Mouse (Mus musculus): ENCODE measurements around the gene Bpifb1. TPM values are rescaled to one million over a fixed set of nuclear protein-coding genes. Genes with fewer than 3 reads are reported as not detected.
"Not testable (repeated sequence)": the region's sequence is repeated elsewhere in the genome, so short reads cannot be mapped to it uniquely, and the experiment has no call there.

Gene Bpifb1
- polyA plus RNA-seq, 1 experiment: not detected

DNA sequence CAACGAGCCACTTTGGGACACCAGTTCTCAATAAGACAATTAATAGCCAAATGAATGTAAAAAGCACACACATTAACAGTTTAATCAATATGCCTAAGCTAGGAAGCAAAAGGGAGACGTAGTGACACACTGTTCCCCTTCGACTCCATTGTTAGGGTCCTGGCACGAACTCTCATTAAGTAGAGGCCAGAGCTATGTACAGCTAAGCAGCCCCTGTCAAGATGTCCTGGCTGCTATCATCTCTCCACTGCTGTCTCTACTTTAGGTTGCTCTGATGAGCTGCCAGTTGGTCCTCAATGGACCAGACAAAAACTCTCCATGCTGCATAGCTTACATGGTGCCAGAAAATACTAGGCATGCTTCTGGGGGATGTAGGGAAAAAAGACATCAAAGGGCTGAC, 65.2 kb downstream of the Bpifb1 start:
- no peaks in the 10 kb centered on the region for H3K79me3 ChIP-seq (ENCODE audit: low read depth)
- no peaks in the 10 kb centered on the region for H3K36me3 ChIP-seq (ENCODE audit: control insufficient read depth, insufficient read depth)
- H3ac ChIP-seq (ENCODE audit: control insufficient read depth, insufficient read length, low read depth): no peak overlapping the region
- no peak overlapping the region for H3K4me3 ChIP-seq (ENCODE audit: insufficient read depth, poor library complexity, severe bottlenecking)
- no peak for TF ChIP-seq MAX (IDR thresholded peaks at IDR 0.05)
- TF ChIP-seq CTCF (IDR thresholded peaks at IDR 0.05; ENCODE audit: control insufficient read depth, insufficient read depth, insufficient read length): no peak
- TF ChIP-seq MYOD1 (IDR thresholded peaks at IDR 0.05; ENCODE audit: control insufficient read depth, insufficient read length, low read depth): no peak
- TF ChIP-seq USF1 (IDR thresholded peaks at IDR 0.05; ENCODE audit: low read depth): no peak
- TF ChIP-seq CEBPB (IDR thresholded peaks at IDR 0.05; ENCODE audit: low read depth): no peak
- no peak for TF ChIP-seq FOSL1 (IDR thresholded peaks at IDR 0.05; ENCODE audit: insufficient read depth, low read length, poor library complexity, severe bottlenecking)
- TF ChIP-seq MYOG (IDR thresholded peaks at IDR 0.05; ENCODE audit: control insufficient read depth, extremely low read depth, insufficient read length): no peak
- H3K27me3 ChIP-seq (ENCODE audit: control insufficient read depth, insufficient read depth, insufficient read length): no peaks in the 10 kb centered on the region
- H3K79me2 ChIP-seq (ENCODE audit: control insufficient read depth, insufficient read depth): no peaks in the 10 kb centered on the region

- not testable (repeated sequence) for H3K79me2 ChIP-seq (ENCODE audit: control insufficient read depth, insufficient read depth); H3K27me3 ChIP-seq (ENCODE audit: control insufficient read depth, insufficient read depth, insufficient read length); H3K36me3 ChIP-seq (ENCODE audit: control insufficient read depth, insufficient read depth); H3K79me3 ChIP-seq (ENCODE audit: low read depth); H3K4me3 ChIP-seq (ENCODE audit: insufficient read depth, poor library complexity, severe bottlenecking); H3ac ChIP-seq (ENCODE audit: control insufficient read depth, insufficient read length, low read depth)
These were observed 66.9 kb downstream of the Bpifb1 start, which contains the start of gene Bpifb9a for GRCm38 (mm10) chr2:154257554-154257953. Gene Bpifb9a, plus strand, starts transcription at chr2:154257854.

DNA sequence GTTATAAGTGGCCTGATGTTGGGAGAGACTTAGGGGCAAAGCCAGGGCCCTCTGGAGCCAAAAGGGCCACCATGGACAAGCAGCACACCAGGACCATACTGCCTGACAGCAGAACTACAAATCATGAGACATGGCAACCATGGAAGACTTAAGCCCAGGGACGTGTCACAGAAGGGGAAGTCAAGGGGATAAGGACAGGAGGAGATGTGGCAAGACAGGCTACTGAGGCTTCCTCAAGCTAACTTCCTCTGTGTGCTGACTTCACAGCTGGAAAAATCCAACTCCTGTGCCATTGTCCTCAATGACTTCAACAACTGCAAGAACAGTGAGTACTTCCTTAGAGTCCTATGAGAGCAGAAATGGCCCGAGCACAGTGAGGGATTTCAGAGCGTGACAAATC, 73.8 kb downstream of the Bpifb1 start:
- H3K4me3 ChIP-seq (ENCODE audit: insufficient read depth, poor library complexity, severe bottlenecking); H3K79me2 ChIP-seq (ENCODE audit: control insufficient read depth, insufficient read depth); H3ac ChIP-seq (ENCODE audit: control insufficient read depth, insufficient read length, low read depth); H3K79me3 ChIP-seq (ENCODE audit: low read depth); H3K27me3 ChIP-seq (ENCODE audit: control insufficient read depth, insufficient read depth, insufficient read length); H3K36me3 ChIP-seq (ENCODE audit: control insufficient read depth, insufficient read depth): not testable (repeated sequence)

Other genes starting within 250 kb of the Bpifb1 start
- gene Bpifa6, start 215.9 kb upstream of the Bpifb1 start, polyA plus RNA-seq (2012; fragmentation: generic; extraction: Trizol): not detected
- gene Bpifa2, start 182.6 kb upstream of the Bpifb1 start, polyA plus RNA-seq (2012; fragmentation: generic; extraction: Trizol): not detected
- gene Bpifa3, start 60.5 kb upstream of the Bpifb1 start, polyA plus RNA-seq (2012; fragmentation: generic; extraction: Trizol): not detected
- not detected for gene Bpifa1, start 47.9 kb upstream of the Bpifb1 start, polyA plus RNA-seq (2012; fragmentation: generic; extraction: Trizol)
- not detected for gene Bpifa5, start 28.2 kb upstream of the Bpifb1 start, polyA plus RNA-seq (2012; fragmentation: generic; extraction: Trizol)
- gene Bpifb5, start 32.9 kb downstream of the Bpifb1 start, polyA plus RNA-seq (2012; fragmentation: generic; extraction: Trizol): not detected
- gene Bpifb9a, start 67.0 kb downstream of the Bpifb1 start, polyA plus RNA-seq (2012; fragmentation: generic; extraction: Trizol): not detected
- gene Bpifb9b, start 116.4 kb downstream of the Bpifb1 start, polyA plus RNA-seq (2012; fragmentation: generic; extraction: Trizol): not detected
- 9.8 TPM for gene Cdk5rap1, start 182.2 kb downstream of the Bpifb1 start, polyA plus RNA-seq (2012; fragmentation: generic; extraction: Trizol)
- 28.5 TPM for gene Snta1, start 217.3 kb downstream of the Bpifb1 start, polyA plus RNA-seq (2012; fragmentation: generic; extraction: Trizol)
- 8.5 TPM for gene Cbfa2t2, start 245.7 kb downstream of the Bpifb1 start, polyA plus RNA-seq (2012; fragmentation: generic; extraction: Trizol)

Measured in C2C12 (cell line).